ENCODE assay signal across 21 mouse cellular contexts in genomic region chr14:120324061-120324791, GRCm38 (mm10). TPM values are rescaled to one million over a fixed set of nuclear protein-coding genes. Genes with fewer than 3 reads are reported as not detected.
A peak's percentile ranks its signal among the peaks of the same experiment; 100 is the strongest.
DNase-seq lines count a peak whose midpoint lies in the region; ATAC-seq and TF ChIP-seq lines count a peak whose summit lies in the region.
"Had no signal": no experiment of that assay in that cellular context is flagged by ENCODE, and none has a peak within 500 bp of the region (broad histone marks: within the 10 kb centered on the region; RNA-seq: fewer than 3 reads in every experiment).

No protein-coding gene starts in this region.

- 75% methylated on average over 8 of the region's 8 CpGs for WGBS in heart, postnatal 0 days
- WGBS in heart, embryonic 12.5 days = 82% methylated on average over 8 of the region's 8 CpGs

- H3K4me1 ChIP-seq in heart, postnatal 0 days (ENCODE audit: control insufficient read depth, insufficient read depth) = peaks cover 42% of the 10 kb centered on the region
- peaks cover 69% of the 10 kb centered on the region for H3K4me1 ChIP-seq in heart, embryonic 12.5 days (replicated peaks)
- H3K4me1 ChIP-seq: forebrain, embryonic 12.5 days; midbrain, embryonic 12.5 days; neural tube, embryonic 15.5 days had no signal

- no peak overlapping the region for H3K4me3 ChIP-seq in heart, postnatal 0 days (ENCODE audit: low read depth, low read length)
- no peak overlapping the region for H3K4me3 ChIP-seq in heart, embryonic 12.5 days
- H3K4me3 ChIP-seq: forebrain, embryonic 12.5 days; midbrain, embryonic 12.5 days; neural tube, embryonic 15.5 days had no signal

- no peak for ATAC-seq in heart, postnatal 0 days (ENCODE audit: insufficient read depth, low read depth)
- no peak for ATAC-seq in heart, embryonic 12.5 days (ENCODE audit: insufficient number of reproducible peaks, low FRiP score)
- ATAC-seq in granulocyte monocyte progenitor cell, adult 5-6 weeks (replicated peaks; ENCODE audit: poor library complexity, severe bottlenecking) = peak; percentile 25

- H3K9ac ChIP-seq in heart, postnatal 0 days (replicated peaks; ENCODE audit: low read depth, low read length) = no peak overlapping the region
- no peak overlapping the region for H3K9ac ChIP-seq in heart, embryonic 12.5 days
- H3K9ac ChIP-seq: forebrain, embryonic 12.5 days; midbrain, embryonic 12.5 days; neural tube, embryonic 15.5 days had no signal

- TF ChIP-seq CTCF in heart, postnatal 0 days (IDR thresholded peaks at IDR 0.05; ENCODE audit: low read depth) = no peak

- TF ChIP-seq EP300 in heart, postnatal 0 days (IDR thresholded peaks at IDR 0.05; ENCODE audit: low read depth) = no peak

- no peaks in the 10 kb centered on the region for H3K27me3 ChIP-seq in heart, postnatal 0 days (ENCODE audit: control insufficient read depth, insufficient read depth, low read length)
- H3K27me3 ChIP-seq in heart, embryonic 12.5 days (replicated peaks) = no peaks in the 10 kb centered on the region
- H3K27me3 ChIP-seq in splenic B cell, adult 2 months (ENCODE audit: control insufficient read depth, insufficient read depth, low read length, poor library complexity, severe bottlenecking) = no peaks in the 10 kb centered on the region
- H3K27me3 ChIP-seq: forebrain, embryonic 12.5 days; midbrain, embryonic 12.5 days; neural tube, embryonic 15.5 days had no signal

- H3K4me2 ChIP-seq in heart, postnatal 0 days (ENCODE audit: low read depth, low read length) = no peak overlapping the region
- H3K4me2 ChIP-seq in heart, embryonic 12.5 days = no peak overlapping the region
- H3K4me2 ChIP-seq: forebrain, embryonic 12.5 days; midbrain, embryonic 12.5 days; neural tube, embryonic 15.5 days had no signal

- no peaks in the 10 kb centered on the region for H3K9me3 ChIP-seq in heart, postnatal 0 days (replicated peaks; ENCODE audit: control insufficient read depth, low read length)
- H3K9me3 ChIP-seq in heart, embryonic 12.5 days (replicated peaks) = no peaks in the 10 kb centered on the region
- H3K9me3 ChIP-seq: forebrain, embryonic 12.5 days; G1E; midbrain, embryonic 12.5 days; neural tube, embryonic 15.5 days had no signal

- DNase-seq in heart, postnatal 0 days (ENCODE audit: low spot score) = no peak
- DNase-seq in Muller cell, postnatal 12 days (ENCODE audit: inconsistent ontology term) = peak; percentile 90
- DNase-seq in splenic B cell, adult 2 months (ENCODE audit: low read depth, low spot score) = peak; percentile 5
- DNase-seq in urinary bladder, adult 2 months (ENCODE audit: low spot score) = no peak
- no peak for DNase-seq in natural killer cell, adult 2 months (ENCODE audit: low spot score in 2 of 2)
- DNase-seq: cerebellum, adult 11-12 months; cerebellum, postnatal 14 days; embryo, embryonic 11 days; gastrocnemius, postnatal 14 days; heart, postnatal 10 days; kidney, adult 18-20 months; lung, adult 18-20 months; lung, postnatal 36 days; thymus, postnatal 14 days had no signal

- 0 out of 2 replicates have a peak overlapping the region, but pooled peaks have one; percentile 6 for H3K27ac ChIP-seq in heart, postnatal 0 days (ENCODE audit: low read depth)
- no peak overlapping the region for H3K27ac ChIP-seq in heart, embryonic 12.5 days (ENCODE audit: poor library complexity, severe bottlenecking)
- H3K27ac ChIP-seq: forebrain, embryonic 12.5 days; kidney, postnatal 0 days; midbrain, embryonic 12.5 days; neural tube, embryonic 15.5 days had no signal

- H3K36me3 ChIP-seq in heart, postnatal 0 days (replicated peaks; ENCODE audit: control insufficient read depth, insufficient read depth, low read length) = peaks cover 13% of the 10 kb centered on the region
- H3K36me3 ChIP-seq in heart, embryonic 12.5 days = peaks cover 27% of the 10 kb centered on the region
- H3K36me3 ChIP-seq in splenic B cell, adult 2 months (ENCODE audit: control insufficient read depth, insufficient read depth, low read length, poor library complexity, severe bottlenecking) = no peaks in the 10 kb centered on the region
- H3K36me3 ChIP-seq: forebrain, embryonic 12.5 days; midbrain, embryonic 12.5 days; neural tube, embryonic 15.5 days had no signal

RNA-seq across cellular contexts. Expression of gene Mbnl2, which starts 48.8 kb away (rescaled TPM):
- 288 and 337 TPM in 2 replicates for total RNA-seq in heart, postnatal 0 days (2014; rRNA removed; ENCODE audit: low replicate concordance)
- polyA plus RNA-seq in heart, postnatal 0 days (2015; fragmentation: Nextera tagmentation; extraction: Ambion mirVana) = 136 and 137 TPM in 2 replicates
- 108 and 114 TPM in 2 replicates for polyA plus RNA-seq in heart, embryonic 12.5 days (2016; fragmentation: Nextera tagmentation; extraction: Ambion mirVana)
- 55.0 and 74.3 TPM in 2 replicates for total RNA-seq in granulocyte monocyte progenitor cell, adult 5-6 weeks (2014; fragmentation: Nextera tagmentation)
- 66.8 and 83.5 TPM in 2 replicates for total RNA-seq in granulocyte monocyte progenitor cell, adult 5-6 weeks (2017)
- 161 and 178 TPM in 2 replicates for polyA plus RNA-seq in urinary bladder, adult 2 months (2012; rRNA removed)

Comparison
In these comparisons a context has a peak if more than half of its experiments do, and no peak if none do; other contexts are left out.
1. DNase-seq: peak in Muller cell, postnatal 12 days (single experiment) and splenic B cell, adult 2 months (single experiment); none in heart, postnatal 0 days (single experiment), urinary bladder, adult 2 months (single experiment) and natural killer cell, adult 2 months (0 of 2).